Mouse (Mus musculus) right cerebral cortex, postnatal 14 days (tissue): ENCODE data around the gene A530084C06Rik.

Source experiments
- DNase-seq: peaks from one replicate; pipeline ENCODE4 v3.0.0; 2022

A530084C06Rik gene

DNA sequence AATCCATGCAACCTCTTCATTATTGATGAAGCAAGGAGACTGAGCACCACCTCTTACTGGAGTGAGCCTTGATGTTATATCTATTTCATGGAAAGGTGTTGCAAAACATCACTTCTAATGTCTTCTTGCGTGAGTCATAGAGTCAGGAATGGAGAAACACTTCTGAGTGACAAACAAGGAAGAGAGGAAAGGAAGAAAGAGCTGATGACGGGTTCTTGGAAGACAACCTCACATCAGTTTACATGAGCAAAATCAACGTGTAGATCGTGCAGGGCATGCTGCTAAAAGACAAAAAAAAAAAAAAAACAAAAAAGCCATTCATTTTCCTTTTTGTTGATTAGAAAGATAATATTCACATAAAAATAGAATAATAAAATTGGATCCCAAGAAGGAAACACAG lies 24.4 kb downstream of the A530084C06Rik start:
- no peak for DNase-seq

DNA sequence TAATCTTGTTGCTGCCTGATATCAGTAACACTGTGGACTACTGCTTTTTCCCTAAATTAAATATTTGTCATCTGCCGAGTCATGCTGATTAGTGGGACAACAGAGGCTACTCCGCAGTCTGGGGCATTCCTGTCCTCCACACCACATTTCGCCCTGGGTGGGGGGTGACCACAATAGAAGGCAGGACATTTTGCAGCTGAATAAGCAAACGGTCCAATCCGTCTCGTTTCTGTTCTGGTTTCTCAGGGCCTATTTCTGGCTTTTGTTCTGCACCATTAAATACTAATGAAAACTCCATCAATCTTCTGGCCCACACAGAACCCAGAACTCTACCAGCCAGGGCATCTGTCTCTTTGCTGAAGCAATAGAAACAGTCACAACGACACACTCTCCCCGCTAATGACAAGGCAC lies 27.5 kb downstream of the A530084C06Rik start:
- DNase-seq, result no peak

DNA sequence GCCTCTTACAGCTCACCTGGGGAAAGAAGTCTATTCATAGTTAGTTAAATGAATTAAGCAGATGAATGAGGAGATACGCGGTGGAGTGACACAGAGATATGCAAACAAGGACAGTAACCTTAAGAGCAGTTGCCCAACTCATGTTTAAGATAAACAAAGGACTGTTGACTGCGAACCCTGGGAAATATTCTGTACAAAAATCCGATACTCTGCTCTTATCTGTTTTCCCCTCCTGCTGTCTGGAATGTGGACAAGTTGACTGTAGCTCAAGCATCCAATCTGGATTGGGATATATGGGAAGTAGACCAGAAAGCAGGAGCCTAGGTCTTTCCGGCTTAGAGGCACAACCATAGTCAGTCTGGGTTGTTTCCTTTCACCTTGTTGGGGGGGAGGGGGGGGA lies 27.9 kb downstream of the A530084C06Rik start:
- DNase-seq, result no peak

DNA sequence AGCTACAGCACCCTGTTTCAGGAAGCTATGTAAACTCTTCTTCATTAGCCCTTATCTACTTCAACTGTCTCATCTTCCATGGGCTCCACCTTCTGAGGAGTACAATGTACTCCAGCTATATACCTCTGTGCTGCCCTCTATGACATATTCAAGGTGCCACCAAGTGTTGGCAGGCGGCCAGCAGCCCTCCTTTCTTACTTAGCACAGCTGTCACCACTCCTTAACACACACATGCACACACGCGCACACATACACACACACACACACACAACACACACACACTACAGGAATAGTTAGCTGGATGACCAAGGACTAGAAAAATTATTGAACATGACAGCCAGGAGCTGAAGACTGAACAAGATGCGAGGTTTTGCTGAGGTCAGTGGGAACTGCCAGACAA lies 34.2 kb downstream of the A530084C06Rik start:
- DNase-seq, result no peak

DNA sequence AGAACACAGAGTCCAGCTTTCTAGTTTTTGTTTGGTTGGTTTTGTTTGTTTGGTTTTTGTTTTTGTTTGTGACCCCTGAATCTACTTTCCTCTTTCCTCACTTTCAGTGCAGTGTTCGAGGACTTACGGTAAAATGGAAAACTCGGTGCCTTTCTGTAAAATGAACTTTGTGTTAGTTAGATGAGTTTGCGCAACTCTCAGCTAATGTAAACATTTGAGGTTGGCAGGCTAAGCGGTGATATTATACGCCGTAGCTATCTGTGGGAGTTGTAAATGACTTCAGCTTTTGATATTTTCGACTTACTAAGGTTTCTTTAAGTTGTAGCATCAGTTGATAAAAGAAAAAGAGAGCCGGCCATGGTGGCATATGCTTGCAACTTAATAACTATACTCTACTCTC lies 40.2 kb downstream of the A530084C06Rik start:
- no peak for DNase-seq

DNA sequence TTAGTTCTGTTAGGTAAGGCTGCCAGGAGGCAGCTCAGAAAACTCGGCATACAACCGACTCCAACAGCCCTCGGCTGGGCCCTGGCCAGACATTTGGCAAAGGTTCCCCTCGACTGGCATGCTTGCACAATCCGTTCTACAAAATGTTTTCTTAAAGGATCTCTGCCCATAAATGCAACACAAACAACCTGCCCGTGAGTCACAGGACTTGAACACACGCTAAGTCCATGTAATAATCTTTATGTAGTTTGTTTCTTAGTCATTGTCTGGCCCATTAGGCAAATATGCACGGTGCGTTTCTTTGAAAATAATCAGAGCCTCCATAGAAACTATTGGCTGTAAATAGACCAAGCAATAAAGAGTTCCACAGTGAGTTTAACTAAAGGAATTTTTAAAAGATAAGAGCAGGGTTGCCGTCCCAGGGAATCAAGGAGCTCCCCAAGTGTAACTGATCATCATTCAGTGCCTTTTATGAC lies 40.7 kb downstream of the A530084C06Rik start:
- no peak for DNase-seq

DNA sequence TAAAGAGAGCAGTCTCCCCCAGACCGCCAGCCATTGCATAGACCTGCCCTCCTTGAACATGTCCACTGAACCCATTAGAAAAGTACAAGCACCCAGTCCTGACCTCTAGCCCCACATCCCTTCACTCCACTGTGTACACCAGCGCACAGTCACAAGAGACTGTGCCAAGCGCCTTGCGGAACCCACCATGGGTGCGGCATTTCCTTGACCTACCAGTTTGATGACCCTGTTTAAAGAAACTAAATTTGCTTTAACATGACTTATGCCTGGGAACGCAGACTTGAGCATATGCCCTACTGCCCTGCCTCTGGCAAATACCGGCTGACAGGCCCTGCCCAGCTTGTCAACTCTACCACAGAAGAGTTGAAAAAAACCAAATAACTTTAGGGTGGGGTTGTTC lies 43.9 kb downstream of the A530084C06Rik start:
- DNase-seq, result no peak

DNA sequence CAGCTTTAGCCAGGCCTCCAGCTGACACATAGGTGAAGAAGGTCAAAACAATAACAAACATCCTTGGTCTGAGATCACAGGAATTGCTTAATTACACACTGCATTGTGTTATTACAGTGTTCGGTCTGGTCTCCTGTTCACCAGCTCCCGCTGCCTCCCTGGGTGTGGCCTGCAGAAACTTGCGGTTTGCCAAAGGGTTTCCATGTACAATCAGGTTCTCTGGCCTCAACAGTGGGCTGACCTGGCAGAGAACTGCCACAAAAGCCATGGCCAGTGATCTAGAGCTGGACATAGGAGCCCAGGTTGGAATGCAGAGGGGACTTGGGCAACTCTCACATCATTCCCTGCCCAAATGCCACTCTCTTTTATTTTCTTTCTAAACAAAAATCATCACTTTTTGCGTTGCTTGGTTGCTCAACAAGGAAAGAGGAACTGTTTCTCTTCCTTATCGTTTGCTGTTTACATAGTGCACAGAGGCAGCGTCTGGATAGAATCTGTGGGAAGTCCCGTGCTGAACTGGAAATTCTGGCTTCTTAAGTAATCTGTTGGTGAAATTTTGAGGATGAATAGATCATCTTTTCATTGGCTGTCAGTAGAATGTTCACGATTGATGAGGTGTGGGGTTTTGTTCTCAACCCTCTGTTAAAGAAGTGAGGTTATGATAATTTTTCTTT lies 52.5 kb downstream of the A530084C06Rik start:
- DNase-seq, result no peak
